Mouse (Mus musculus) limb, embryonic 12.5 days (tissue): ENCODE data around the gene Acoxl. TPM values are rescaled to one million over a fixed set of nuclear protein-coding genes. Genes with fewer than 3 reads are reported as not detected.

Experiments used
- ATAC-seq: fragments of 200-750 bp; cut with Nextera tagmentation; 2 replicates; pipeline ENCODE4 v1.8.0; 2017; ENCODE audit warnings: low read depth, moderate TSS enrichment; ENCODE audit not compliant: insufficient number of reproducible peaks, insufficient read depth, low FRiP score, low TSS enrichment
- H3K27ac ChIP-seq: fragments of 300-500 bp; sonication (generic); 2 replicates; pipeline ENCODE4 v1.5.1; 2016; ENCODE audit warnings: mild to moderate bottlenecking, moderate library complexity
- H3K27me3 ChIP-seq: fragments of 300-500 bp; sonication (generic); 2 replicates; pipeline ENCODE4 v1.6.1; 2016; ENCODE audit warnings: mild to moderate bottlenecking, moderate library complexity
- H3K36me3 ChIP-seq: fragments of 300-500 bp; sonication (generic); 2 replicates; pipeline ENCODE4 v1.6.1; 2016; ENCODE audit warnings: mild to moderate bottlenecking, moderate library complexity
- H3K4me1 ChIP-seq: fragments of 300-500 bp; sonication (generic); replicated peaks from 2 replicates; pipeline ENCODE4 v1.6.1; 2016
- H3K4me2 ChIP-seq: fragments of 300-500 bp; sonication (generic); 2 replicates; pipeline ENCODE4 v1.6.1; 2016; ENCODE audit warnings: mild to moderate bottlenecking, moderate library complexity
- H3K4me3 ChIP-seq: fragments of 300-500 bp; sonication (generic); replicated peaks from 2 replicates; pipeline ENCODE4 v1.5.1; 2016; ENCODE audit warnings: mild to moderate bottlenecking
- H3K9ac ChIP-seq: fragments of 300-500 bp; sonication (generic); replicated peaks from 2 replicates; pipeline ENCODE4 v1.6.1; 2016; ENCODE audit warnings: mild to moderate bottlenecking, moderate library complexity
- H3K9me3 ChIP-seq: fragments of 300-500 bp; sonication (generic); 2 replicates; pipeline ENCODE4 v1.6.1; 2016; ENCODE audit warnings: mild to moderate bottlenecking, moderate library complexity
- WGBS: fragments of 180-500 bp; shearing (Covaris S2); methylation state at CpG from one replicate; pipeline ENCODE4 v1.1.7; 2016; 5-methylcytosine and 5-hydroxymethylcytosine counted together
- polyA plus RNA-seq: library from polyadenylated mRNA; unstranded; fragments of >200 nt; fragmentation: Nextera tagmentation; extraction: Ambion mirVana; gene quantifications from 2 replicates; pipeline ENCODE4 v1.2.1, GENCODE M21; 2016

Acoxl gene
- polyA plus RNA-seq, 1 experiment from 2014 or later, result 0.16 TPM

DNA sequence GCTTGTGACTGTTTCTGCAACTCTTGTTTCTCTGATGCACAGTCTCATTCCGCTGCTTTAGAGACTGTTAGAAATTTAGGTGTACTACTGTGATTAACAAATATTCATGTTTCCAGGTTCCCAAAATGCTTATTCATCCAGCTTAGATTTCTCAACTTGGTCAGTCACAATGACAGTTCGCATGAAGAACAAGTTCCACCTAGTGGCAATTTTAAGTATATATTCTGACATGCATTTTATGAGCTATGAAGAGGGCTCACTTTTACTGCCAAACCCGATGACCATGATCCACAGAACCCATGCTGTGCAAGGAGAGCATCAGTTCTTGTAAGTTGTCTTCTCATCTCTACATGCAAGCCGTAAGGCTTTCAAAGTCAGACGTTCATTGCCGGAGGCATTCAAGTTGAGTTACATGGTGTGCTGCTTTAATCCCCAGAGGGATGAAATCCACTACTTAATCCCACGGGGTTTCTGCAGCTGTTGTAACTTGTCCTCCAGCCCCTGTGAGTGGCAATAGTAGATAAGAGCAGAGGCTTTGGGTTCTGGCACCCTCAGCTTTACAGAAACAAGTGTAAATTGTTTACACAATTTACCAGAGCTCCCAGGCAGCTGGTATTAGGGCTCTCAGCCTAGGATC is 6.8 kb downstream of the Acoxl start:
- no peak overlapping the region for H3K4me2 ChIP-seq
- no peaks in the 10 kb centered on the region for H3K9me3 ChIP-seq
- no peak overlapping the region for H3K4me3 ChIP-seq
- no peak overlapping the region for H3K9ac ChIP-seq
- H3K36me3 ChIP-seq, result no peaks in the 10 kb centered on the region
- peaks cover 21% of the 10 kb centered on the region for H3K27me3 ChIP-seq
- H3K4me1 ChIP-seq, result no peaks in the 10 kb centered on the region
- ATAC-seq, result no peak
- WGBS, result 46% methylated on average over 7 of the region's 7 CpGs
- H3K27ac ChIP-seq, result no peak overlapping the region

DNA sequence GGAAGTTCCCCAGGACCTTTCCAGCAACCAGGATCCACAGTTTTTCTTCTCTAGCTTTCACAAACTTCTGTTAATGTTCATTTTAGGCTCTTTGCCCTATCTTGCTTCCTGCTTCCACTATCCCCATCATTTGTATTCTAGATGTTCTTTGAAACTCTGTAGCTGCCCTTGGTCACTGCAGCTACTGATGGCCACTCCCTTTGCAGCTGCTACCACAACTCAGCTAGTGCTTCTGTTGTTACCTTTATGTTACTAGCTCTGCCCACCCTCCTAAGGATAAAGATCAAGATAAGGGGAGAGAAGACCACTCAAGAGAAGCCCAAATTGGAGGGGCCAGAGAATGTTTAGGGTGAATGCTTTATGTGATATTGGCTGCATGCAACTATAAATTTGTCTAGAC is 7.3 kb downstream of the Acoxl start:
- Histone ChIP-seq H3K27ac (no peak overlapping the region), H3K4me2 (no peak overlapping the region), H3K9me3 (no peaks in the 10 kb centered on the region), H3K9ac (no peak overlapping the region), H3K4me1 (no peaks in the 10 kb centered on the region), H3K27me3 (peaks cover 15% of the 10 kb centered on the region), H3K4me3 (no peak overlapping the region), H3K36me3 (no peaks in the 10 kb centered on the region)
- ATAC-seq, result no peak

DNA sequence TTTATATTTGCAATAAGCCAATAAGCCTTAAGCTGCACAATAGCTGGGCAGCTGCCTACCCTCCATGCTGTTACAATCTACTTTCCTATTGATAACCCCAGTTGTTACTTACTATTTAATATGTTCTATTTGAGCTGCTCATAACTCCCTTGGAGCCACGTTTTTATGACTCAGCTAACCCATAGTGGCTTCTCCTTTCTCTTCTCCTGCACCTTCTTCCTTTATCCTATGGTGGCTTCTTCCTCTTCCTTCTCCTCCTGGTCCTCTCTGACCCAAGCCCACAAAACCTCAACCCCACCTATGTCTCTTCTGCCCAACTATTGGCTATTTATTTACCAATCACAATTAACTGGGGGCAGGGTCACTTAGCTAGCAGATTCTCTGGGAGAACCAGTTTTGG is 7.9 kb downstream of the Acoxl start:
- Histone ChIP-seq H3K27ac (no peak overlapping the region), H3K4me3 (no peak overlapping the region), H3K9ac (no peak overlapping the region), H3K36me3 (no peaks in the 10 kb centered on the region), H3K4me2 (no peak overlapping the region), H3K9me3 (no peaks in the 10 kb centered on the region), H3K4me1 (no peaks in the 10 kb centered on the region), H3K27me3 (peaks cover 13% of the 10 kb centered on the region)
- ATAC-seq, result no peak
- 38% methylated on average over 1 of the region's 1 CpGs for WGBS

DNA sequence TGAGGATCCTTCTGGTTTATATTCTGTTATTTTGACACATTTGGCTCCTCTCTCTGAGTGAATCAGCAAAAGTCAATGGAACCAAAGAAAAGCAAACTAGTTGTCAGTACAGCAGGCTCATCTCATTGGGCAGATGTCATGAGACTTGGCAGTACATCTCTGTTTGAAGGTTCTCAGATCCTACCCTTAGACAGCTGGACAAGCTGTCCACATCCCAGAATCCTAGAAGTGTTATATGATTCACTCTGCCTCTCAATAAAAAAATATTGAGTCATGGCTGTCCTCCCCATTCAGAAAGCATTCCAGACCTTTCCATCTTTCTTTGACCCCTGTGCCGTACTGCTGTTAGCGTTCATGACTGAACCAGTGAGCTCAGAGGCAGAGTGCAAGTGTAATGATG is 11.7 kb downstream of the Acoxl start:
- Histone ChIP-seq H3K36me3 (no peaks in the 10 kb centered on the region), H3K9ac (no peak overlapping the region), H3K27me3 (peaks cover 3% of the 10 kb centered on the region; the same call in 1 of the 2 replicates), H3K4me3 (no peak overlapping the region), H3K4me1 (no peaks in the 10 kb centered on the region), H3K27ac (no peak overlapping the region), H3K4me2 (no peak overlapping the region), H3K9me3 (no peaks in the 10 kb centered on the region)
- ATAC-seq, result no peak
- WGBS, result 84% methylated on average over 2 of the region's 2 CpGs

DNA sequence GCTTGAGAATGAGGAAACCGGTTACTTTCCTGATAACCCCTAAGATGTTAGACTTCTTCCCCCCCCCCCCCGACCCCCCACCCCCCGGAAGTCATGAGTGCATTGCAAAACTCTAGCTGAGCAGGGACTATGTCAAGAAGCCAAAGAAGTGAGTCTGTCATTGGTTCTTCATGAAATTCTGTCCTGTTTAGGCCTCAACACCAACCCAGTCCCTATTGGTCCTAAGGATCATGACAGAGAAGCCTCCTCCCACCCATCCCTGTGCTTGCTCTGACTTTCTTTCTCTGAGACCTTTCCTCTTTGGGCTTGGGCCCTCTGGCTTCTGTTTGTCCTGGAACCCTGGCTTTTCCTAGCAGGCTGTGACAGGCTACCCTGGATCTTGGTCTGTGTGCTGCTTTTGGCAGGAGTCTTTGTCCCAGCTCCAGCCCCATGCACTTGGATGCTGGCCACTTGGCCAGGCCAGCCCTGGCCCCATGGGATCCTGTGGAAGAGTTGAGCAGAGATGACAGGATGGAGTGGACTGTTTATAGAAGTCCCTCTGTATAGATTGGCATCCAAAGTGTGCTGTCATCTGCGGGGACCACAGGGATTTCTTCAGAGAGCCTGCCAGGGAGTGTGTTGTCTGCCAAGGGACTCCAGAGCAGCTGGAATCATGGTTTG is 15.8 kb downstream of the Acoxl start:
- no peak overlapping the region for H3K4me2 ChIP-seq
- no peaks in the 10 kb centered on the region for H3K4me1 ChIP-seq
- H3K27me3 ChIP-seq, result no peaks in the 10 kb centered on the region; the same call in 1 of the 2 replicates
- H3K9ac ChIP-seq, result no peak overlapping the region
- no peaks in the 10 kb centered on the region for H3K9me3 ChIP-seq
- no peaks in the 10 kb centered on the region for H3K36me3 ChIP-seq
- H3K27ac ChIP-seq, result no peak overlapping the region
- no peak overlapping the region for H3K4me3 ChIP-seq
- 90% methylated on average over 3 of the region's 4 CpGs for WGBS
- no peak for ATAC-seq

DNA sequence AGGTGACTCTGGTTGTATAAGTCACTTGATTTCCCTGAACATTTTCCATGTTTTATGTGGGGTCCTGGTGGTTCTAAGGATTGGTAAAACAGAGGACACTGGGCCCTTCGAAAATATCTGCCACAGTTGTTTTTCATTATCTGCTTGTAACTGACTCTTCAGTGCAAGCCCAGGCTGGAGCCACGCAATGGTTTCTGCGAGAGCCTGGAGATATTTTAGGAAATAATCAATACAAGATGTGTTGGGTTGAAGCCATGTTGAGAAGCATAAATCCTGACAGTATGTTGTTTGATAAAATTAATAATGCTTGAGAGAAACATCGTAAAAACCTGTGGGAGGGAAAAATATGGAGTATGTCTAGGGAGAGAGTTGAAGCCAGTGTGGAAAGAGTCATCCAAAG is 25.7 kb downstream of the Acoxl start:
- Histone ChIP-seq H3K4me1 (no peaks in the 10 kb centered on the region), H3K4me3 (no peak overlapping the region), H3K9me3 (no peaks in the 10 kb centered on the region), H3K27ac (no peak overlapping the region), H3K36me3 (no peaks in the 10 kb centered on the region), H3K27me3 (0 out of 2 replicates have a peak, but pooled peaks cover 3% of the 10 kb centered on the region), H3K9ac (no peak overlapping the region), H3K4me2 (no peak overlapping the region)
- no peak for ATAC-seq
- 33% methylated on average over 4 of the region's 4 CpGs for WGBS

DNA sequence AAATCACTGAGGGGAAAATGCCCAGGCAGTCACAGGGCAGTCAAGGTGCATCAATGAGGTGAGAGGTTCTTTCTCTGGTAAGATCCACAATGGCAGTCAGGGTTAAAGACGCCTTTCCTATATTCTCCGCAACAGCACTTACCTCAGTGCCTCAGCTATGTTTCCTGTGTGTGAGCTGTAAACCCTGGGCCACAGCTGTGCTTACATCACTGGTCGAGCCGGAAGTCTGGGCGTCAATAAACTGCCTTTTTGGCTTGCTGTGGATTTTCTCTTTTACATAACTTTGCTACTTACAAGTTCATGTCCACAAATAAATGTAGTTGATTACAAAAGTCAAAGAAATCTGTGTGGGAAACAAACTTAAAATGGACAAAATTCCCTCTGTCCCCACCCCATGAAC is 42.4 kb downstream of the Acoxl start:
- no peaks in the 10 kb centered on the region for H3K27me3 ChIP-seq
- H3K4me2 ChIP-seq, result no peak overlapping the region
- H3K36me3 ChIP-seq, result no peaks in the 10 kb centered on the region
- no peak overlapping the region for H3K9ac ChIP-seq
- H3K27ac ChIP-seq, result no peak overlapping the region
- 61% methylated on average over 5 of the region's 5 CpGs for WGBS
- no peaks in the 10 kb centered on the region; the same call in 1 of the 2 replicates for H3K4me1 ChIP-seq
- no peak for ATAC-seq
- H3K4me3 ChIP-seq, result no peak overlapping the region
- no peaks in the 10 kb centered on the region for H3K9me3 ChIP-seq

DNA sequence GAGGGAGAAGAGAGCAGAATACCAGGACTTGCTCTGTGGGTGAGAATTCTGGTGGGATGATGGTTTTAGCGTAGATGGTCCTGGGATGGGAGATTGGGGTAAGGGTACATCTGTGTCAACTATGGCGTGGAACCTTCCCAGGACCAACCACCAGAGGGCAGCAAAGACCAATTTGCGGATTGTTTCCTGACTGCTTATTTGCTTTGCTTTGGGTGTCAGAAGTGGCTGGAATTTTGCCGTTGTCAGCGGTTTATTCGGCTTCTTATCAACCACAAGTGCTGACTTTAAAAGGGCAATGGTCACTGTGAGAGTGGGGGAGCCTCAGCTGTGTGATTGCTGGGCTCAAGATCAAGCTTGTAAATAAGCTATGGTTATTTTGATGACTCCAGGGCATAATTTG is 50.8 kb downstream of the Acoxl start:
- H3K9ac ChIP-seq, result no peak overlapping the region
- no peaks in the 10 kb centered on the region for H3K36me3 ChIP-seq
- no peak overlapping the region for H3K4me2 ChIP-seq
- 12% methylated on average over 6 of the region's 6 CpGs for WGBS
- no peak overlapping the region for H3K27ac ChIP-seq
- H3K4me3 ChIP-seq, result no peak overlapping the region
- H3K4me1 ChIP-seq, result no peaks in the 10 kb centered on the region
- peaks cover 22% of the 10 kb centered on the region for H3K27me3 ChIP-seq
- H3K9me3 ChIP-seq, result no peaks in the 10 kb centered on the region
- ATAC-seq, result no peak

DNA sequence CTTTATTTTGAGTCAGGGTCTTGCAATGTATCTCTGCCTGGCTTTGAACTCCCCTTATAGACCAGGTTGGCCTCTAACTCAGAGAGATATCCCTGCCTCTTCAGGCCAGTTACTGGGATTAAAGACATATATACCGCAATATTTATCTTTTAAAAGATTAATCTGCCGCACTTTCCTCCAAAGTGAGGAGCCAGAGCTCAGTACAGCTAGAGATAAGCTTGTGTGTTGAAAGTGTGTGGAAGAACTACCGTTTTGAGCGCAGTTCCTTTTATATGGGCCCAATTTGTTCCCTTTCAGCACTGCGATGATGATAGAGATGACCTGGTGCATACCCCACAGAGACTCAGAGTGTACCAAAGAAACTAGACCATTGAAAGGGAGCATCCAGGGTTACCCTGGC is 51.3 kb downstream of the Acoxl start:
- H3K27me3 ChIP-seq, result peaks cover 22% of the 10 kb centered on the region
- no peaks in the 10 kb centered on the region for H3K36me3 ChIP-seq
- H3K4me2 ChIP-seq, result no peak overlapping the region
- no peak for ATAC-seq
- H3K9ac ChIP-seq, result no peak overlapping the region
- H3K4me1 ChIP-seq, result no peaks in the 10 kb centered on the region
- 85% methylated on average over 5 of the region's 5 CpGs for WGBS
- no peak overlapping the region for H3K4me3 ChIP-seq
- H3K9me3 ChIP-seq, result no peaks in the 10 kb centered on the region
- H3K27ac ChIP-seq, result no peak overlapping the region

DNA sequence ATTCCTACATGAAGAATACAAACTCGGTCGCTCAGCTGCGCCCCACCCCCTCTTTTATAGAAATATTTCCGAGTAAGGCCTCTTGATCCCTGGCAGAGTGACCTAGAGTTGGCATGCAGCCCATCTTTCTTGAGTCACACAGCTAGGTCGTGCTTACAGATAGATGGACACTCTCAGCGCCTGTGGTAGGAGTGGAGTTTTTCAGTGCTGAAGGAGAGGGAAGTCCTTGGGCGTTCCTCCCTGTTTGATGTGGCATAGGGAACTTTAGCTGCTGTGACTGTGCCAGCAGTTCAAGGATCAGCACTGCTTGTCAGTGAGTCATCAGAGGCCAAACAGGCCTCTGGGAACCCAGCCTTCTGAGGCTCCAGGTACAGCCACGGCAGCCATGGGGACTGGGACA is 51.9 kb downstream of the Acoxl start:
- no peak overlapping the region for H3K4me2 ChIP-seq
- no peaks in the 10 kb centered on the region for H3K36me3 ChIP-seq
- WGBS, result 82% methylated on average over 8 of the region's 8 CpGs
- peaks cover 22% of the 10 kb centered on the region for H3K27me3 ChIP-seq
- H3K4me3 ChIP-seq, result no peak overlapping the region
- no peaks in the 10 kb centered on the region for H3K9me3 ChIP-seq
- no peaks in the 10 kb centered on the region for H3K4me1 ChIP-seq
- H3K9ac ChIP-seq, result no peak overlapping the region
- no peak for ATAC-seq
- H3K27ac ChIP-seq, result no peak overlapping the region

DNA sequence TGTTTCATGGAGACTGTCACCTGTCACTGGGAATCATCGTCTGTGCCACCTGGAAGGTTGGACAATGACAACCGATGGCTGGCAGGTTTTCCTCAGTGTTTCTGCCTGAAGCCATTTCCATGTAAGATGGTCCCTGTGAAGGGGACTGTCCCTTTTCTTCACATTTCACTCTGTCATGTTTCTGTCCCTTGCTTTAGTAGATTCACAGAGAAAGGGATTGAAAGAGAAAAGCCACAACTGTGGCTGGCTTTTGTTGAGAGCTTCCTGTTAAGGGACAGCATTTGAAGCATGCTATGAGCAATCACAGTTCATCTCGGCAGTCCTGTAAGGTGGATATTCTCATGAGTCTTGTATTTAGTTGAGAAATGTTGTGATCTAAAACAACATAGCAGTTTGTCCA is 52.4 kb downstream of the Acoxl start:
- Histone ChIP-seq H3K27ac (no peak overlapping the region), H3K27me3 (peaks cover 22% of the 10 kb centered on the region), H3K9ac (no peak overlapping the region), H3K36me3 (no peaks in the 10 kb centered on the region), H3K4me2 (no peak overlapping the region), H3K4me1 (no peaks in the 10 kb centered on the region), H3K9me3 (no peaks in the 10 kb centered on the region), H3K4me3 (no peak overlapping the region)
- 82% methylated on average over 3 of the region's 3 CpGs for WGBS
- no peak for ATAC-seq

DNA sequence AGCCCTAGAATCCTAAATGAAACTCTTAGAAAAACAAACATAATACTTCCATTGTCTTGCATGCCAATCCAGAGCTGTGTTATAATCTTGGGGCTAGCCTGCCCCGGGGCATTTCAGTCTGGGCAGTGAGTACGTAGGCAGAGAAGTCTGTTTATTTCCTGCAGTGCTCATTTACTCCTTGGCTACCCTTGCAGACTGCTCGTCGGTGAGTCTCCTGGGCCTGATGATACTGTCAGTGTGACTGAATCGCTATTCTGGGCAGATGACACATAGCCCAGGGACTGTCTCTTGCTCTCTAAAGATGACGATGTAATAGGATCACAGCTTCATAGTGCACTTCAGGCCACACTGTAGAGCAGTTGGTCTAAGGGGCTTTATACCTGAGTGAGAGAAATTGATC is 56.2 kb downstream of the Acoxl start:
- Histone ChIP-seq H3K4me3 (no peak overlapping the region), H3K9ac (no peak overlapping the region; the same call in 1 of the 2 replicates), H3K9me3 (0 out of 2 replicates have a peak, but pooled peaks cover 4% of the 10 kb centered on the region), H3K4me2 (no peak overlapping the region), H3K27ac (no peak overlapping the region), H3K4me1 (no peaks in the 10 kb centered on the region), H3K36me3 (no peaks in the 10 kb centered on the region), H3K27me3 (0 out of 2 replicates have a peak, but pooled peaks cover 3% of the 10 kb centered on the region)
- ATAC-seq, result no peak
- WGBS, result 55% methylated on average over 6 of the region's 6 CpGs
